Mouse (Mus musculus) small intestine, adult 2 months (tissue): ENCODE results near the gene Slc16a11. TPM values are rescaled to one million over a fixed set of nuclear protein-coding genes. Genes with fewer than 3 reads are reported as not detected.

Experiments used
- H3K27ac ChIP-seq: fragments of 200-500 bp; 2 replicates; pipeline ENCODE4 v1.5.1; 2012; ENCODE audit warnings: low read depth, low read length, control low read depth, inconsistent platforms; ENCODE audit not compliant: insufficient read depth
- H3K27me3 ChIP-seq: fragments of 200-500 bp; 2 replicates; pipeline ENCODE4 v1.6.1; 2012; ENCODE audit warnings: mild to moderate bottlenecking, moderate library complexity, low read length, inconsistent platforms; ENCODE audit not compliant: control insufficient read depth, insufficient read depth
- H3K36me3 ChIP-seq: fragments of 200-500 bp; 2 replicates; pipeline ENCODE4 v1.6.1; 2012; ENCODE audit warnings: mild to moderate bottlenecking, low read length, control low read depth, inconsistent platforms; ENCODE audit not compliant: control insufficient read depth, insufficient read depth
- H3K4me1 ChIP-seq: fragments of 200-500 bp; 2 replicates; pipeline ENCODE4 v1.6.1; 2012; ENCODE audit warnings: low read length, inconsistent platforms, mixed read lengths; ENCODE audit not compliant: control insufficient read depth, insufficient read depth, insufficient read length
- H3K4me3 ChIP-seq: fragments of 200-500 bp; 2 replicates; pipeline ENCODE4 v1.5.1; 2012; ENCODE audit warnings: low read depth, mild to moderate bottlenecking, control low read depth, inconsistent platforms, low read length, moderate library complexity
- CTCF ChIP-seq: fragments of 200-500 bp; IDR thresholded peaks from 2 replicates; pipeline ENCODE4 v1.5.1; 2012; ENCODE audit warnings: low read depth, mild to moderate bottlenecking, control low read depth, inconsistent platforms, low read length, moderate library complexity, mixed read lengths; ENCODE audit not compliant: insufficient replicate concordance, insufficient read length; ENCODE audit errors: extremely low read depth
- POLR2A ChIP-seq: fragments of 200-500 bp; IDR thresholded peaks from 2 replicates; pipeline ENCODE4 v1.6.1; 2012; ENCODE audit warnings: low read depth, mild to moderate bottlenecking, control low read depth, inconsistent platforms, low read length, moderate library complexity
- WGBS: fragments of 180-500 bp; shearing (Covaris S2); methylation state at CpG from one replicate; pipeline ENCODE4 v1.1.7; 2018; 5-methylcytosine and 5-hydroxymethylcytosine counted together
- polyA plus RNA-seq: library from polyadenylated mRNA; depleted of rRNA; stranded (reverse); fragments of >200 nt; gene quantifications from 2 replicates; pipeline ENCODE4 v1.2.3, GENCODE M21; 2012

Gene Slc16a11
- polyA plus RNA-seq, 1 experiment, result 12.7 TPM

GRCm38 (mm10) chr11:70172298-70172697, 40.3 kb upstream of the Slc16a11 start:
- no peaks in the 10 kb centered on the region for H3K27me3 ChIP-seq
- TF ChIP-seq POLR2A, result no peak
- no peak for TF ChIP-seq CTCF
- H3K4me3 ChIP-seq, result no peak overlapping the region
- 60% methylated on average over 5 of the region's 5 CpGs for WGBS
- no peaks in the 10 kb centered on the region for H3K4me1 ChIP-seq
- no peak overlapping the region for H3K27ac ChIP-seq
- H3K36me3 ChIP-seq, result no peaks in the 10 kb centered on the region

GRCm38 (mm10) chr11:70174491-70174890, 38.1 kb upstream of the Slc16a11 start:
- TF ChIP-seq POLR2A (no peak), CTCF (no peak)
- no peak overlapping the region for H3K4me3 ChIP-seq
- H3K4me1 ChIP-seq, result no peaks in the 10 kb centered on the region
- no peaks in the 10 kb centered on the region for H3K27me3 ChIP-seq
- no peaks in the 10 kb centered on the region for H3K36me3 ChIP-seq
- WGBS, result 61% methylated on average over 4 of the region's 4 CpGs
- H3K27ac ChIP-seq, result no peak overlapping the region

GRCm38 (mm10) chr11:70177647-70178046, 34.9 kb upstream of the Slc16a11 start:
- Histone ChIP-seq H3K27ac (no peak overlapping the region), H3K4me1 (no peaks in the 10 kb centered on the region), H3K4me3 (no peak overlapping the region), H3K36me3 (no peaks in the 10 kb centered on the region), H3K27me3 (no peaks in the 10 kb centered on the region)
- WGBS, result 74% methylated on average over 8 of the region's 8 CpGs
- TF ChIP-seq POLR2A (no peak), CTCF (peak; percentile 30; the same call in 1 of the 2 replicates)

- Histone ChIP-seq H3K4me1 (no peaks in the 10 kb centered on the region), H3K4me3 (no peak overlapping the region), H3K27ac (no peak overlapping the region), H3K27me3 (no peaks in the 10 kb centered on the region), H3K36me3 (no peaks in the 10 kb centered on the region)
- no peak for TF ChIP-seq POLR2A
- no peak for TF ChIP-seq CTCF
- WGBS, result 86% methylated on average over 11 of the region's 11 CpGs
These were observed 34.2 kb upstream of the Slc16a11 start for GRCm38 (mm10) chr11:70178311-70178710.

- Histone ChIP-seq H3K27me3 (no peaks in the 10 kb centered on the region), H3K27ac (no peak overlapping the region), H3K4me1 (no peaks in the 10 kb centered on the region), H3K4me3 (no peak overlapping the region), H3K36me3 (no peaks in the 10 kb centered on the region)
- TF ChIP-seq POLR2A (no peak), CTCF (no peak)
- WGBS, result 76% methylated on average over 11 of the region's 11 CpGs
These were observed 33.8 kb upstream of the Slc16a11 start for GRCm38 (mm10) chr11:70178756-70179155.

- H3K36me3 ChIP-seq, result no peaks in the 10 kb centered on the region
- TF ChIP-seq CTCF, result peak; percentile 14; the same call in 1 of the 2 replicates
- TF ChIP-seq POLR2A, result no peak
- no peaks in the 10 kb centered on the region for H3K27me3 ChIP-seq
- no peak overlapping the region for H3K27ac ChIP-seq
- H3K4me1 ChIP-seq, result no peaks in the 10 kb centered on the region
- no peak overlapping the region for H3K4me3 ChIP-seq
- 36% methylated on average over 14 of the region's 14 CpGs for WGBS
These were observed 33.2 kb upstream of the Slc16a11 start for GRCm38 (mm10) chr11:70179401-70179800.

GRCm38 (mm10) chr11:70180496-70180895, 32.1 kb upstream of the Slc16a11 start:
- Histone ChIP-seq H3K27me3 (no peaks in the 10 kb centered on the region), H3K36me3 (no peaks in the 10 kb centered on the region), H3K4me1 (no peaks in the 10 kb centered on the region), H3K27ac (no peak overlapping the region), H3K4me3 (no peak overlapping the region)
- 89% methylated on average over 4 of the region's 4 CpGs for WGBS
- TF ChIP-seq POLR2A (no peak), CTCF (no peak)

- Histone ChIP-seq H3K36me3 (no peaks in the 10 kb centered on the region), H3K4me1 (no peaks in the 10 kb centered on the region), H3K27me3 (no peaks in the 10 kb centered on the region), H3K4me3 (no peak overlapping the region), H3K27ac (no peak overlapping the region)
- 61% methylated on average over 7 of the region's 7 CpGs for WGBS
- no peak for TF ChIP-seq CTCF
- no peak for TF ChIP-seq POLR2A
These were observed 27.4 kb upstream of the Slc16a11 start for GRCm38 (mm10) chr11:70185120-70185519.
